Mouse (Mus musculus) neutrophil, adult 59 days (primary cell): Measurements from ENCODE around the gene Fxr1. TPM values are rescaled to one million over a fixed set of nuclear protein-coding genes. Genes with fewer than 3 reads are reported as not detected.

Source experiments
- total RNA-seq, 2 experiments: library from RNA; stranded (reverse); gene quantifications; 1 replicate in 1 of 2; 2 replicates in 1 of 2; pipeline ENCODE4 v1.2.4; 2023

The Fxr1 gene
- 10 to 100 TPM; 56.2 to 69.7 TPM for total RNA-seq

DNA sequence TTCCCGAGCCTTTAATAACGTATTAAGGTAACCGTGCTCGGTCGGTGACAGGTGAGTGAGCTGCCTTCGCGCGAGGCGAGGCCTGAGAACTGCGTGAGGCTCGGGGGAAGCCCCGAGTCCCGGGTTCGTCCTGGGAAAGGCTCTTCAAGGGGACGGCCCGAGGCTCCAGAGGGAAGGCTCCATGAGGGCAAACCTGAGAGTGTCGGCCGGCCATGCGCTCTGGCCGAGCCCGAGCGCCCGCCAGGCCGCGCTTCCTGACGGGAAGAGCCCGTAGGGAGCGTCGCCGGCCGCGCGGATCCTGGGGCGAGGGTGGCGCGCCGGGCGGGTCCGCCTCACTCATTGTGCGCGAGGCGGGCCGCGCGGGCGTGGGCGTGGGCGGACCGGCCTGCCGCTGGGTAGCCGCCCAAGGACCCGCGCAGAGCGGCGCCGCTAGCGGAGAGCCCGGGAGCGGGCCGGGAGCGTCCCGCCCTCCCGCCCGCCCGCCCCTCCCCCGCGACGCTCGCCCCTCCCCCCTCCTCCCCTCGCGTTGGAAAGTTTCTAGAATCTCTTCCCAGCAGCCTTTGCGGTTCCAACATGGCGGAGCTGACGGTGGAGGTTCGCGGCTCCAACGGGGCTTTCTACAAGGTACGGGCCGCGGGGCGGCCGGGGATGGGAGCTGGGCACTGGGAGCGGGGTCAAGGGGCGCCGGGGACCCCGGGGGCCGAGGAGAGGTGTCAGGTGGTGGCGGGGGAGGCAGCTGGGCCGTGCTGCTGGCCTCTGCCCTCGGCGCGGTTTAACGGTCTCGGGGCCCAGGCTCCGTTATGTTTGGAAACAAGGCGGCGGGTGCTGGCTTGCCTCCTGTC is at the start of gene Fxr1:
TSS of gene Fxr1 (plus strand) at position 404 of the 842 bp plus-strand sequence.

DNA sequence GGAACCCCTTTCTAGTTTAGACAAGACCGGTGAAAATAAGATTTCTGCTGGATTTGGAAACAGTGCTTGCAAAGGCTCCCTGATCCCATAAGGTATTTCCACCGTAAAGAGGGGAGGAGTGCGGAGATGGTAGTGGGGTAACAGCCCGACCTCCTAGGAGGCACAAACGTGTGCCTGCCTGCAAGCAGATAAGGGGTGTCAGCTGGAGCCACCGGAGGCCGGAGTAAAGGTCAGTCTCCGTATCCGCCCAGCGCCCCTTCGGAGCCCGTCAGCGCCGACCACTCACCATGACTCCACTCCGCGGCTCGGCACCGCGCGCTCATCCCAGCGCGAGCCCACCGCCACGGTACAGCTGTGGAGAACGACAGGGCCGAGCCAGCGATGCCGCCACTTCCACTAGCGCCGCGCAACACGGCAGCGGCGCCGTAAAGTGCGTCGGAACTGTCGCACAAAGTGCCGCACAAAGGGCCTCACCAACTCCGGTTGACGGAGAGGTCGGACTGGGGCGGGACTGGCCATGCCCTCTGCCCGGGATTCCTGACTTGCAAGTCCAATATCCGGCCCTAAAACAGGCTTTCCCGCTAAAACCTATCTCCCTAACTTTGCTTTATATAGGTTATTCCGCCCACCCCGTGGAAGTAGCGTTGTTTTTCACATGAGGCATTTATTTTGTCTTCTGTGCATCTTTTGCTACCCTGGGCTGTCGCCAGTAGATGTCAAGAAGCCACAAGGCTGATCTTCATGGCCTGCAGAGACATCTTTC is 61.3 kb downstream of the Fxr1 start, which contains the start of gene Dnajc19:
TSS of gene Dnajc19 (minus strand) at position 422 of the 763 bp plus-strand sequence.

Other genes with a start within 250 kb of the Fxr1 start
- 10 to 100 TPM; 43.7 to 57.6 TPM for gene Ttc14, start 220.1 kb upstream of the Fxr1 start, total RNA-seq
- gene Ccdc39, start 175.6 kb upstream of the Fxr1 start, total RNA-seq, result not detected
- gene Dnajc19, start 61.4 kb downstream of the Fxr1 start, total RNA-seq, result 10 to 100 TPM; 27.8 to 30.1 TPM